Mouse (Mus musculus): Measurements from ENCODE around the gene Trim11. TPM values are rescaled to one million over a fixed set of nuclear protein-coding genes. Genes with fewer than 3 reads are reported as not detected.

The Trim11 gene
- polyA plus RNA-seq, 1 experiment, result 3.8 TPM

DNA sequence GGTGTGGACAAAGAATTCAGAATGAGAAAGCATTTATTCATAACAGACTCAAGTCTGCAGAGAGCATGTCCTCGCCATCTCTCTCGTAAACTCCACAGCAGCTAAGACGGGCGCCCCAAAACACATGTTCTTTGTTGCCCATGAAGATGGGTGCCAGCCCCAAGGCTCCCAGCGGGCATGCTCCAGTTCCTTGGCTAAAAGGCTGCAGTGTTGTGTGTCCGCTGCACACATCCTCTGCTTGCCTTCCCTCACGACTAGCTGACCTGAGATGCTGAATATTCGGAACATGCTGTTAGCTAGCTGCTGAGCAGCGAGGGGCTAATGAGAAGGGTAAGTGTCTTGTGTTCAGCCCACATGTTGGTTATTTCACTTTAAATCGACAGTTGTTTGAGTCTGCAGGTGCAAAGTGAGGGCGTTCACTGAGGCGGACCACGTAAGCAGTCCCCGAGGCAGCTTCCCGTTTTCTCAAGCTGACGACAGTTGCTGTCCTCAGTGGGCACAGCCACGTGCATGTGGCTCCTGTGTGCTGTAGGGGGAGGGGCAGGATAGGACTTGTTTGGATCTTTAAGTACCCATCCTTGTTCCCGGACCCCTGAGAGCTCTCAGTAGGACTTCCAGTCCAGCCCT lies 4.7 kb downstream of the Trim11 start:
- Histone ChIP-seq H3K4me3 (ENCODE audit: insufficient read depth, low read depth, low read length) (no peak overlapping the region), H3K27ac (replicated peaks; ENCODE audit: low read depth, low read length) (no peak overlapping the region), H3K4me1 (ENCODE audit: control insufficient read depth, insufficient read depth, insufficient read length, low read length) (peaks cover 11% of the 10 kb centered on the region)

DNA sequence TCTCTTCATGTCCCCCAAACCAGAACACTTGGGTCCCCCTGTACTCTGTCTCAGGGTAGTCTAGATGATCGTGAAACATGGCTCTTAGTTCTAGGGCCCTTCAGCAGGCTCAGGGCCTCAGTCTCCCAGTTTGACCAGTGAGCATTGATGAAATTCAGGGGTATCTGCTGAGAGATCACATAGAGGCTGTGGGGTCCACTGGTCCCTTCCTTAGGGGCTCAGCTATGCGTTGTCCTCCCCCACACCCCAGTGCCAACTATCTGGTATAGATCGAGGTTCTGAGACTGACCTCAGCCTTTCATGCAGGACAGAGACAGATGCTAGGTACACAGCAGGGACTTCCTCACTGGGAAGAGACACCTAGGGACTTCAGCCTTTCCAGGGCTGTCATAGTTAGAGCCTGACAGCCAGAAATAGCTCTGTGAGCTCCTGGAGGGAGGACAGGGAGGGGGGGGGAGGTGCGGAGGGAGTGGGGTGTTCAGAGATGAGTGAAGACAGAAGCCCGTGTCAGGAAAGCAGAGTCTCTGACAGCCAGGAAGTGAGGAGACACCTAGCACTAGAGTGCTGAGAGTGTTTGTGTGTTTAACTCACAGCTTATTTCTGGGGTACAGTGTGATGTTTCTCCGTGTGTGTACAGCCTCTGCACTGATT lies 5.9 kb downstream of the Trim11 start:
- Histone ChIP-seq H3K27ac (replicated peaks; ENCODE audit: low read depth, low read length) (no peak overlapping the region), H3K4me3 (ENCODE audit: insufficient read depth, low read depth, low read length) (no peak overlapping the region), H3K4me1 (ENCODE audit: control insufficient read depth, insufficient read depth, insufficient read length, low read length) (peaks cover 11% of the 10 kb centered on the region)

DNA sequence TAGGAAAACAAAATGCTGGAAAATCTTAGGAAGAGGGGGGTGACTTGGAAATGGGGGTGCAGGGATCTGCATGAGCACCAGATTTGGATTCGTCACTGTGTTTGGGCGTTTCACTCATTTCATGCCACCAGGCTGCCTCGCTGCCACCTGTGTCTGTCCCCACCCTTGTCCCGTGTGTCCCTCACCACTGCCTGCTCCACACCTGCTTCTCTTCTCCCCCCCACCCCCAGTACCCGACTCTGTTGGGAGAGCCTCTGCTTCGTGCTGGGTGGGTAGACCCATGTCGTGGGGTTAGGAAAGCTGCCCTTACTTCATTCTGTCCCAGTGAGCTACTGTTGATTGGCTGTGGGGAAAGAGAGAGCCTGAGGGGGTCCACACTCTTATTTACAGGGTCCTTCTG lies 6.8 kb downstream of the Trim11 start:
- peaks cover 7% of the 10 kb centered on the region for H3K4me1 ChIP-seq (ENCODE audit: control insufficient read depth, insufficient read depth, insufficient read length, low read length)
- no peak overlapping the region for H3K27ac ChIP-seq (replicated peaks; ENCODE audit: low read depth, low read length)

DNA sequence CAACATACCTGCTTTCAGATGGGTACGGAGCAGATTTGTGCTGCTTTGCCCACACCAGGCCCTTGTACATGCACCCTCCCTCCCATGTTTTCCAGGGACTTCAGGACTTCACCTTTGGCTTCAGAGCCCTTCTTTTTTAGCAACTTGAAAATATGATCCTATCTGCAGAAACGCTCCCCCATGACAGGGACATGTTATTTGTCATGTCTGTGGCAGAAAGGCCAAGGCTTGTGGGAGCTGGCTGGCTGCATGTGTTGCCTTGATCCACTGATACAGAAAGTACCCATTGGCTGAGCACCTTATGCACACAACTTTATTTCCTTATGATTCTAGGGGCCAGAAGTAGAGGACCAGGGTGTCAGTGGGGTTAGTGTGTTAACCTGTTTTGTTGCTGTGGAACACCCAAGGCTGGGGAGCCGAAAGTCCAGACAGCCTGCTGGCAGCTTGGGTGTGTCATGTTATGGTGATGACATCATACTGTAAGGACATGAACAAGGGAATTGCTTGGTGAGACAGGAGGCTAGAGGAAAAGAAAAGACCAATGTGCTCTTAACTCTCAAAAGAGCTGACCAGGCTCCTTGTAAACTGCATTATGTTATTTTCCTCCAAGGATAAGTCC lies 7.5 kb downstream of the Trim11 start:
- Histone ChIP-seq H3K27ac (replicated peaks; ENCODE audit: low read depth, low read length) (no peak overlapping the region), H3K4me3 (ENCODE audit: insufficient read depth, low read depth, low read length) (no peak overlapping the region), H3K4me1 (ENCODE audit: control insufficient read depth, insufficient read depth, insufficient read length, low read length) (peaks cover 4% of the 10 kb centered on the region)

More for the DNA sequence above, 6.8 kb downstream of the Trim11 start:
- H3K4me3 ChIP-seq (ENCODE audit: insufficient read depth, low read depth, low read length), result no peak overlapping the region

DNA sequence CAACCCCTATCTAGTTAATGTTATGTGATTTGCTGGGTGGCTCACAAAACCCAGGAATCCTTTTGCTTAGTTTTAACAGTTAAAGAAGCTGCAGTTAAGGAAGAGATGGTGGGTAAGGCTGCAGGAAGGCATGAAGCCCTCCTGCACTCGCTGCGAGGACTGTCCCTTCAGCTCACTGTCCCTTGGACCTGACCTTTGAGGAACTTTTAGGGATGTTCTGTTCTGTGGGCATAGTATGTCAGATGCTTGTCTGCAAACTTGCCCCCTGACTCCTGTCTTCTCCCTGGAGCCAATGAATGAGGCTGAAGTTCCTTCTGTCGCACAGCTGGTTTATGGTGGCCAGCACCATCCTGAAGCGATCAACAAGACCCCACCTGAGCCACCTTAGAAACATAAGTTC lies 11.3 kb downstream of the Trim11 start:
- Histone ChIP-seq H3K27ac (replicated peaks; ENCODE audit: low read depth, low read length) (no peak overlapping the region), H3K4me1 (ENCODE audit: control insufficient read depth, insufficient read depth, insufficient read length, low read length) (peaks cover 2% of the 10 kb centered on the region; the same call in 1 of the 2 replicates), H3K4me3 (ENCODE audit: insufficient read depth, low read depth, low read length) (no peak overlapping the region)

DNA sequence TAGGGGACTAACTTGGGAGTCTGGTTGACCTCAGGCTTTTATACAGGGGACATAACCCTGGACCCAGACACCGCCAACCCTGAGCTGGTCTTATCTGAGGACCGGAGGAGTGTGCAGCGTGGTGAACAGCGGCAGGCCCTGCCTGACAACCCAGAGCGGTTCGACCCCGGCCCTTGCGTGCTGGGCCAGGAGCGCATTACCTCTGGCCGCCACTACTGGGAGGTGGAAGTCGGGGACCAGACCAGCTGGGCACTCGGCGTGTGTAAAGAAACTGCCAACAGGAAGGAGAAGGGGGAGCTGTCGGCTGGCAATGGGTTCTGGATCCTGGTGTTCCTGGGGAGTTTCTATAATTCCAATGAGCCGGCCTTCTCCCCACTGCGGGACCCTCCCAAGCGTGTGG lies 12.2 kb downstream of the Trim11 start:
- Histone ChIP-seq H3K4me1 (ENCODE audit: control insufficient read depth, insufficient read depth, insufficient read length, low read length) (peaks cover 3% of the 10 kb centered on the region; the same call in 1 of the 2 replicates), H3K4me3 (ENCODE audit: insufficient read depth, low read depth, low read length) (no peak overlapping the region), H3K27ac (replicated peaks; ENCODE audit: low read depth, low read length) (no peak overlapping the region)

DNA sequence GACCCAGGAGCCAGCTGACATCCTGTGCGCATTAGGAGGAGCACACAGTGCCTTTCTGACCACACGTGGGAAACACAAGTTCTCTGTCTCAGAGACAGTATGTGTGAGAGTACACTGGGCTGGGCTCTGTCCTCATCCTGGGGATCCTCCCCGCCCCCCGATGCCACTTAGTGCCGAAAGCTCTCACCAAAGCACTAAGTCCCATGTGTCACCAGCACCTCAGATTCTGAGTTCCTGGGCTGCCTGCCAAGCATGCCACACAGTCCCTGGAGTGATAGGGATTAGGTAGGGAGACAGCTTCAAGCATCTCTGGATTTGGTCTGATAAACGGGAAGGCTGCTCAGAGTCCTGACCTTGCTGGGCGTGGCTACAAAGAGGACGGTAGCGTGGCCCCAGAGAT lies 12.9 kb downstream of the Trim11 start:
- Histone ChIP-seq H3K4me1 (ENCODE audit: control insufficient read depth, insufficient read depth, insufficient read length, low read length) (peaks cover 3% of the 10 kb centered on the region; the same call in 1 of the 2 replicates), H3K4me3 (ENCODE audit: insufficient read depth, low read depth, low read length) (no peak overlapping the region), H3K27ac (replicated peaks; ENCODE audit: low read depth, low read length) (no peak overlapping the region)

DNA sequence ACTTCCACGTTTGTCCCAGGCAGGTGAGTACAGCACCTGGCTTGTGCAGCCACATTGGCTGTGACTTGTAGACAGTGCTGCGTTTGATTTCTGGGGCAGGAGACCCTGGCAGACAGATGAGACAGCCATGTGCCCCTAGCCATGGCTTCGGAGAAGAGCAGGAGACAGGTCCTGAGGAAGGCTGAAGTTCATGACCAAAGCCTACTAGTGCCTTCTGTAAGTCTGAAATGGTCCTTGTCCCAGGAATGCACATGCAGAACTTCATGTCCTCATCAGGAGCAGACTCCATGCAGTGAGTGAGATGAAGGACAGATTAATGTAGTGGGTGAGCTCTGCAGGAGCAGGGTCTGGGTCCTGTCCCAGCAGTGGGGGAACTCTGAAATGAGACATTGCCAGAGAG lies 14.0 kb downstream of the Trim11 start:
- Histone ChIP-seq H3K4me1 (ENCODE audit: control insufficient read depth, insufficient read depth, insufficient read length, low read length) (peaks cover 3% of the 10 kb centered on the region; the same call in 1 of the 2 replicates), H3K4me3 (ENCODE audit: insufficient read depth, low read depth, low read length) (no peak overlapping the region), H3K27ac (replicated peaks; ENCODE audit: low read depth, low read length) (no peak overlapping the region)

DNA sequence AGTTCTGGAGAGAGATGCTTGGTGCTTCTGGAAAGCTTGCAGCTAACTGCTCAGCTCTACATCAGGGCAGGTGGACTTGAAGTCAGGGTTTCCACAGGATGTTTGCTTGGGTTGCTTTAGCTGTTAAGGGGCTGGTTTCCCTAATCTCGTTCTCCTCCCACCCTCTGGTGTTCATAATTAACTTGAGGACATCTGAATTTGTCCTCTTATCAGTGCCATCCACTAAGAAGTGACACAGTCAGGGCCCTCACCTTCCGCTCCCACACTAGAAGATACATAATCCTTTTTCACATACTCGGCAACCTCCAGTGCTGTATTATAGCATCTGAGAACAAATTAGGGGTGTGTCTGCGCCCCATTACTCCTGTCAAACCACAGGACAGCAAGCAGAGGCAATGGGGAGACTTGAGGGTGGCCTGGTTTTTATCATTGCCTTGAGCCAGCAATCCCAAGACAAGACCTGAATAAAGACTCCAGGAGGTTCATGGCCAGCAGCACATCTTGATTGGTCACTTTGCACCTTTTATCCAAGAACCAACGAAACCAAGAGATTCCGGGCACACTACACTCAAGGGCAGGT lies 15.3 kb downstream of the Trim11 start:
- H3K4me3 ChIP-seq (ENCODE audit: insufficient read depth, low read depth, low read length), result no peak overlapping the region
- no peak overlapping the region for H3K27ac ChIP-seq (replicated peaks; ENCODE audit: low read depth, low read length)
- peaks cover 3% of the 10 kb centered on the region; the same call in 1 of the 2 replicates for H3K4me1 ChIP-seq (ENCODE audit: control insufficient read depth, insufficient read depth, insufficient read length, low read length)

DNA sequence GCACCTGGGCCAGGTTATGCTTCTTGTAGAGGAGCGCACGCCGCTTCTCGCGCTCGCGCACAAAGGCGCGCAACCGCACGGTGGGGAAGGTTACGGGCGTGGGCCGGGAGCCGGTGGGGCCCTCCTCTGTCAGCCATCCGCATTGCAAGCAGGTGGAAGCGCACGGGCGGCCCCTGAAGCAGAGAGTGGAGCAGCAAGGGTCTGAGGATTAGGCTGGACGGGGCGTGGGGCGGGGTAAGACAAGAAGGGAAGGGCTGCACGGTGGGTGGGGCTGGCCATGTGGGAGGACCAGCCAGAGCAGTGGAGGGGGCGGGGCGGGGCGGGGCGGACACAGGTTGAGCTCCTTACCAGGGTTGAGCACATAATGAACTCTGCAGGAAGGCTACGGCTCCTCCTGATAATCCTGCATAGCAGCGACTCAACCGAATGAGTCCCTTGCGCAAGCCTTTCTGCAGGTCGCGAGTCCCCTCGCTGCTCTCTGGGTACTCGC lies 16.5 kb downstream of the Trim11 start:
- H3K4me3 ChIP-seq (ENCODE audit: insufficient read depth, low read depth, low read length), result peak overlapping the region; percentile 43
- H3K4me1 ChIP-seq (ENCODE audit: control insufficient read depth, insufficient read depth, insufficient read length, low read length), result peaks cover 3% of the 10 kb centered on the region; the same call in 1 of the 2 replicates
- no peak overlapping the region for H3K27ac ChIP-seq (replicated peaks; ENCODE audit: low read depth, low read length)

DNA sequence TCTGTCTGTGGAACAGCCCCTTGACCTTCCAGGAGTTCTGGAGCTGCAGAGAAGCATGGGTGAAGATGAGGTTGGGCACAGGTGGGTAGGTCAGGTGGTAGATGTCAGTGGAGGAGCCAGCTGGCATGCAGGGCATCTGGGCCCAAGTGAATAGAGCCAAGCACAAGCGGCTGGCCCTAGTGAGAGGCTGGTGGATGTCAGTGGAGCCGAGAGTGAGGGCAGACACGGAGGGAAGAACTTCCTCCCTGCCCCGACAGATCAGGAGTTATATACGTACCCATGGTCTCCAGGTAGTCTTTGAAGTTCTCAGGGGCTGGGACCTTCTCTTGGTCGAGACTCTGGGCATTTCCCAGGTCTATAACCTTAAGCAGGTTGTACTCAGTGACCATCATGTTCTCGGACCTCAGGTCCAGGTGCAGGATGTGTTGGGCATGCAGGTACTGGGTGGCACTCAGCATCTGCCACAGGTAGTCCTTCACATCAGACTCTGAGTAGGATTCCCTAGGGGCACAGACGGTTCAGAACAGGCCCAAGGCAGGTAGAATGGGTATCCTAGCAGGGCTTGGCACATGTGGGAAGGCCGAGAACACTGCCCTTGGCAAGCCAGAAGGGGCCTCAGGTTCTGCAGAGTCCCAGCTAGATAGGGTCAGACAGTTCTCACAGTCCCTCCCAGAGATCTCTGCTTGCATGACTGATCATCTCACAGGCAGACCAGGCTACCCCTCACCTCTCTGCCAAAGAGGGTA lies 17.3 kb downstream of the Trim11 start:
- H3K4me3 ChIP-seq (ENCODE audit: insufficient read depth, low read depth, low read length), result no peak overlapping the region
- H3K4me1 ChIP-seq (ENCODE audit: control insufficient read depth, insufficient read depth, insufficient read length, low read length), result peaks cover 3% of the 10 kb centered on the region; the same call in 1 of the 2 replicates
- H3K27ac ChIP-seq (replicated peaks; ENCODE audit: low read depth, low read length), result no peak overlapping the region

DNA sequence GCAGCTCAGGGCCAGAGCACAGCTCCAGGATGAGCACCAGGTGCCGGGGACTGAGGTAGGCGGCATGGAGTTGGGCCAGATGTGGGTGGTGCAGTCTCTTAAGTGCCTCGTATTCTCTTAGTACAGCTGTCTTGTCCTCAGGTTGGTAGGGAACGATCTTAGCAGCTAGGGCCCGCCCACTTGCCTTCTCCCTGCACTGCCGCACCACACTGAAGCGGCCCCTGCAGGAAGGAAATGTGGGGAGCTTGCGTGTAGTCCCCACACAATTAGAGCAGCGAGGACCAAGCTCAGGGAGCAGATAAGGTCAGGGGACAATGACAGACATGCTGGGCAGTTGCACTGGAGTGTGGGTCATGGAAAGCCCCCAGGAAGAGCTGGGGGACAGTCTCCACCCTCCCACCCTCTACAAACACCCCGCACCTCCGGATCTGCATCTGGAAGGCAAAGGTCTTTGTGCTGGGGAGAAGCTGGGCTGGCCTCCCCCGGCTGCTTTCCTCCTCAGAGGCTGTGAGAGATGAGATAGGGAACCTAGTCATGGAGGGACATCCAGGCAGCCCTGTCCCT lies 18.0 kb downstream of the Trim11 start:
- H3K27ac ChIP-seq (replicated peaks; ENCODE audit: low read depth, low read length), result no peak overlapping the region
- H3K4me1 ChIP-seq (ENCODE audit: control insufficient read depth, insufficient read depth, insufficient read length, low read length), result peaks cover 3% of the 10 kb centered on the region; the same call in 1 of the 2 replicates
- no peak overlapping the region for H3K4me3 ChIP-seq (ENCODE audit: insufficient read depth, low read depth, low read length)

DNA sequence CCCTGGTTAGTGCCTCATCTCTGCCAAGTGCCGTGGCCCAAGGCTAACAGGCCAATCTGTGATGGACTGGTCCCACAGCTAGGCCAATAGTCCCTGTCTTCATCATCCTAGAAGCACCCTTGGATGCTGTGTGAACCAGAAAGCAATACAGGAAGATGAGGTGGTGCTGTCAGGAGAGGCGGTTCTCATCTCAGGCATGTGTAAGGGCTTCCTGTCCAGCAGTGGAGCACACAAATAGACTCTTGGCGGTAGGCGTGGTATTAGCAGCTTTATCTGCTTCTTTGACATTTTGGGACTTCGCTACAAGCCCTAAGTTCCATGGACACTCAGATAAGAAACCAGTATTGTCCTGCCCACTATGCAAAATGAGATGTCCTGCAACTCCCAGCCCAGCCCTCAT lies 19.6 kb downstream of the Trim11 start:
- Histone ChIP-seq H3K4me3 (ENCODE audit: insufficient read depth, low read depth, low read length) (no peak overlapping the region), H3K27ac (replicated peaks; ENCODE audit: low read depth, low read length) (no peak overlapping the region), H3K4me1 (ENCODE audit: control insufficient read depth, insufficient read depth, insufficient read length, low read length) (peaks cover 3% of the 10 kb centered on the region; the same call in 1 of the 2 replicates)

DNA sequence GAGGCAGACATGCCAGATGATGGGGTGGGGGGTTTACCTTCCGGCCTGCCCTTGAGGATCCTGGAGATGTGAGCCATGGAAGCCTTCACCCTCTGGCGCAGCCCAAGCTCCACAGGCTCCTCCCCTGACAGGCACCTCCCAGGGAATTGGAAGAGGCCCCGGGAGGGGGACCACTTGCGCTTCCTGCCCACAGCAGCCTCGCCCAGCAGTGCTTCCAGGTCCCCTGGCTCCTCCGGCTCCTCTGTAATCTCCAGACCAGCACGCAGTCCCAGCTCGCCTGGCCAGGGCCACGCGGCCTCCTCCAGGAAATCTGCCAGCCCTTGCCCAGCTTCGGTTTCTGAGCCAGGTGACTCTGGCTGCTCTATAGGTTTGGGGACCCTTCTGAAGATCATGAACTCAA lies 21.3 kb downstream of the Trim11 start:
- H3K4me3 ChIP-seq (ENCODE audit: insufficient read depth, low read depth, low read length), result no peak overlapping the region
- H3K4me1 ChIP-seq (ENCODE audit: control insufficient read depth, insufficient read depth, insufficient read length, low read length), result peaks cover 2% of the 10 kb centered on the region; the same call in 1 of the 2 replicates
- H3K27ac ChIP-seq (replicated peaks; ENCODE audit: low read depth, low read length), result no peak overlapping the region

Data from brown adipose tissue, adult 24 weeks (tissue).